Mouse (Mus musculus) adrenal gland, adult 18-20 months (tissue): ENCODE data around the gene Mtln. TPM values are rescaled to one million over a fixed set of nuclear protein-coding genes. Genes with fewer than 3 reads are reported as not detected.

Experiments
- DNase-seq, 2 experiments: peaks; one replicate each; pipeline ENCODE4 v3.0.0; 2021 to 2022; ENCODE audit warnings: low spot score in 2 of 2
- long read RNA-seq, 2 experiments: library from polyadenylated mRNA; stranded (forward); transcript quantifications; one replicate each; pipeline ENCODE4 v2.0.0; 2021
- total RNA-seq, 2 experiments: library from RNA; stranded (reverse); gene quantifications; 1 replicate in 1 of 2; 2 replicates in 1 of 2; pipeline ENCODE4 v1.2.3; 2021

The Mtln gene
- total RNA-seq: 100 to 1,000 TPM in 1 of 2 experiments, 10 to 100 TPM in 1; 75.4 to 115 TPM
- long read RNA-seq, experiment 1, transcript Mtln-201 (2 exons, 800 nt): major isoform, 19 of 19 reads
- long read RNA-seq, experiment 1, partial matches to known transcripts: 0 of 19 reads
- long read RNA-seq, experiment 1, other reads (novel, unspliced or antisense): 0 of 19 reads
- long read RNA-seq, experiment 2, transcript Mtln-201 (2 exons, 800 nt): major isoform, 75 of 78 reads
- long read RNA-seq, experiment 2, partial matches to known transcripts: 0 of 78 reads
- long read RNA-seq, experiment 2, other reads (novel, unspliced or antisense): 3 of 78 reads

DNA sequence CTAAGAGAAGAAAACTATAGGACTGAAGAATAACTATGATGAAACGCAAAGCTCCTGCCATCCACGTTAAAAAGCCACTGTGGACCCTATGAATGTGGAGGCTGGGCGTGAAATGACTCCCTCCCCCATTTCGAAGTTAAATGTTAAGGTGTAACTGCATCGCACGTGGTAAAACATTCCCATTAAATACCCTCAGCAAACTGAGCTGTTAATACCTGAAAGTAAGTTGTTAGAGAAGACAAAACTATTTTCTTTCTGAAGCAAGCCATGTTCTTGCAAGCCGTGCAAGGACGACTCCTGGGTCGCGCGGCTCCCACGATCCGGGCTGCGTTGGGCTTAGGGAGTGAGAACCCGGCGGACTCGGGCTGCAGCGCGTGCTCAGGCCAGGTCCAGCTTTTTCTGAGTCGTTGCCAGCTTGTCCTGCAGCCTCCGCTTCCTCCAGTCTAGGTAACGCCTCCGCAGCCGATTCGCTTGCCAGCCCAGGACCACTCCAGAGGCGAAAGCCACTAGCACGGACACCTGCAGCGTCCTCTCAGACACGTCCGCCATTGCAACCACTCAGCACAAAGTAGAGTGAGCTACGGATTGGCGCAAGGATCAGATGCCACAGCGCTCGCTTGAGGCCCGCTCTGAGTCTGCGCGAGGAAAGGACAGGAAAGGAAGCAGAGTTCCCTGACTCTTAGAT lies at the start of gene Mtln:
Gene Mtln, minus strand, starts transcription at position 570 of the 685 bp plus-strand sequence.
- DNase-seq: peak; percentile 78 to 87

DNA sequence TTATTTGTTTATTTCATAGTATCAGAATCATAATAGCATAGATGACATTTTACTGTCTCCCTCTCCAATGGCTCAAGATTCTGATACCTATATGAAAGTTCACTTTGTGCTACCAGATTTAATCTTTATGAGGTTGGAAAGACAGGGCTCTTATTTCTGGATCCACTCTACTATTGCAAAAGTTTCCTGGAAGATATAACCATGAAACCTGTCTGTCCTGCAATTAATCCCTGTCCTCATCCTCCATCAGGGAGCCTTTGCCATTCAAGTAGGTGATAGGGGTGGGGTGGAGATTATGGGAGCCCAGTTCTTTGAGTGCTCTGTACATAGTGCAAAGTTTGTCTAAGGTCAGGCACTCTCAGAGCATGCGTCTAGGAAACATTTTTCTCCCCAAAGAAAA lies 49.1 kb upstream of the Mtln start:
- no peak for DNase-seq

DNA sequence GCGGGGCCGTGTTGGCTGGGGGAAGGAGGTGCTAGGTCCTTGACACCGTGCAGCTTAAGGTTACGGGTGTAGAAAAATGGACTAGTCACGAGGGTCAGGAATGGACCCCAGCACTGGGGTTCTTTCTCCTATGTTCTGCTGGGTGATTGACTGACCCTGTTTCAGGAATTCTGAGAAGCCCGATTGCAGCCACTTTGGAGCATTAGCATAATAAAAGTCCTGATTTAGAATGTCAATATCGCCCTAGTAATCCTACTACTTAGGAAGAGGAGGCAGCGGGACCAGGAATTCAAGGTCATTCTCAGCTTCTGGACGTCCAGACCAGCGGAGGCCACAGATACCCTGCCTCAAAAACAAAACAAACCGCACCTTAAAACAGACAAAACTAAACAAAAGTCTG lies 47.1 kb upstream of the Mtln start:
- no peak for DNase-seq

DNA sequence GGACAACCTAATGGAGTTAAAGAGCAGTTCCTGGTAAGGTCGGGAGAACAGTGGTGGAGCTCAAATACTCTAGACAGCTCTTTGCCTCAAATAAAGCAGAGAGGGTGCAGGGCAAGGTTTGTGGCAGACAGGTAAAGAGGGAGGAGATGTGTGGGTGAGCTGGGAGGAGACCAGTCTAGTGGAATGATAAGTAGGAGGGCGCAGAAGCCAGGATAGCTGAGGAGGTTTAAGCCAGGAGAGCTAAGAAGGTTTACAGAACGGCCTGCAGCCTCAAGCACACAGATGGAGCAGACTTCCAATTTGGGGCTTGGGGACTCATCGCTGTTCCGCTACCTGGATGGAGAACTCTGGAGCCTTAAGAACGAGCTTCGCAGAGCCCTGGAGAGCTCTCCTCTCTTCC lies 46.3 kb upstream of the Mtln start, which contains the start of gene Acoxl:
Gene Acoxl, plus strand, starts transcription at position 301 of the 400 bp plus-strand sequence.
- DNase-seq: no peak

DNA sequence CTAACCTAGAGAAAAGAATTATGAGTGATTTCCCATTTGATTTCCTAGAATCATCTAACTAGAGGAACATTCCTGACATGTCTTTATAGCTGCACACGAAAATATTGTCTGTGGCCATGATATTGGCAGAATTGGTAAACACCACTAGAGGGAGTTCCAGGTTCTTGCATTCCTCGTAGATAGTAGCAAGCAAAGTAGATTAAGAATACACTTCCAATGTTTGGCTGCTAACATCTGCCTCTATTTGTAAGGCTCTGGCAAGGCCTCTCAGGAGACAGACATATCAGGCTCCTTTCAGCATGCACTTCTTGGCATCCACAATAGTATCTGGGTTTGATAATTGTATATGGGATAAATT lies 40.5 kb upstream of the Mtln start:
- DNase-seq: no peak

DNA sequence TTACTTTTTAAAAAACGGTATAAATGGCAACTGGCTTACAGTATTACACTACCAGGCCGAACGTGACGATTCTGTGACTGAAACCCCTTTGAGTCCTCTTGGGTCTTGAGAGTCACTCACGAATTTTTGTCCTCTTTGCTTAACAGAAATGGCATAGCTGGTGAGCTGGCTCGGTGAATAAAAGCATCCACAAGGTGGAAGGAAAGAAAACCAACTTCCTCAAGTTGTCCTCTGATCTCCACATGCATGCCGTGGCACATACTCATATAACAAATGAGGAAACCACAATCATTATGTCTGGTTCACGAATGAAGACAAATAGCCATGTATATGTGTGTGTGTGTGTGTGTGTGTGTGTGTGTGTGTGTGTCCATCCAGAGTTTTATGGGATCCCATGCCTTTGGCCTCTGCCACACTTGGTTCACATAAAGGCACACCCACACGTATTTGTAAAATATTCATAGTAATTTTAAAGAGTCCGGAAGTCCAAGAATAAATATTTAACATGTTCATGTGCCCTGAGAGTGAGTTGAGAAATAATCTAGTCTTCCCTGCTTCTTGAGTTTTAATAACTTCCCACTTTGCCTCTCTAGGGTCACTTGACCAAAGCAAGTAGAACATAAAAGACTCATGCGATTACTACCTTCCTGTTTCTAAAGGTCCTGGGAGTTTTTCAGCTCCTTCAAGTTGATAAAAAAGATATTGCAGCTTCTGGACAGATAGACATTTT lies 40.0 kb upstream of the Mtln start:
- DNase-seq: no peak

DNA sequence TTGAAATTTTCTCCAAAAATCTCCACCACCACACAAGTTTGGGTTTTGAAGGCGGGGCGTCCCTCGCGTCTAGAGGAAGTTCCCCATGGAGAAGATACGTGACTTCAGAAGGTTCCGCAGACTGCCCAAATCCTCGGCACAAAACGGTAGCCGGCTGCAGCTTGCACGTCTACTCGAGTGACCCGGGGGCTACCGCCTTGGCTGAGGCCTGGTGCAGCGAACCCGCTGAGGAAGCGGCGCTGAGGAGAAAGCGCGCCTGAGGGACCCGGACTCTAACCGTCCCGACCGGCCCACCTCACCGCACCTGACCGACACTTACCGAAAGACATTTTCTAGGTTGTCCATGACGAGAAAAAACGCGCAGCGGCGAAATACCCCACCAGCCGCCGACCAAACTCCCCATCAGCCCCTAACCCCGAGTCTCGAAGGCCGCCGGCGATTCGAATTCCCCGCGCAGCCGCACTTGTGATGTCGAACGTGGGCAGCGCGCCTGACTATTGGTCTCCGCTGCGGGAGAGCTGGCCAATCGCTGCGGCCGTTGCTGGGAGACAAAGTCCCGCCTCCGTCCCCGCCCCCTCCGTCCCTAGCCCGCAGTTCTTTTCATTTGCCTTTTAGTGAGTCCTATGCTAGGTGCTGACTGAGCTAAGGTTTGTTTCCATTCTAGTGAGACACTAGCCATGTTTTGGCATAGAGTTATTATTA lies 39.3 kb upstream of the Mtln start, which contains the start of gene Bub1:
Gene Bub1, minus strand, starts transcription at position 465 of the 702 bp plus-strand sequence.
- peak; percentile 87 to 91 for DNase-seq

DNA sequence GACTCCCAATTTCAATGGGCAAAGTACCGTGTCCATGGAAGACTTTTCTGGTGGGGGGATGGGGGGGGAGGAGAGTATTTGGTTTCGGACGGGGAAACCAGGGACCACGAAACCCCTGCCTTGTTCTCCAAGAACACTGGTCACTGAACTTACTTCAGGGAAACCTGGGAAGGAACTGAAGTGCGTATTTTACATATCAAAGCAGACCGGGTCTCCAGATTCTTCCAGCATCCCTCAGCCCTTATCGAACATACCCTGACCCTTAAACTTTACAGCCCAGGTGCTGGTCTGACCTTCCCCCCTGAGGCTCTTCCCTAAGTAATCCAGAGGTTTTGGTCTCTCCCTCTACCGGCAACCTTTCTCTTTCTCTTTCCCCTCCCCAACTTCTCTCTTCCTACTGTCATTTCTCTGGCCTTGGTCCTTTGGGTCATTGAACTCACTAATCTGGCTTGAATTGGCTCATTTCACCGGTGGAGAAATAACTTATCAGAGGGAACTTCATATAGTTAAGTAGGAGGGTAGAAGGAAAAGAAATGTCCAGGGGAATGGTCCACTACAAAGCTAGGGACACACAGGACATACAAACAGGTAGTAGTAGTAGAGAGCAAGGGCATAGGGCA lies 2.5 kb downstream of the Mtln start:
- DNase-seq: no peak

DNA sequence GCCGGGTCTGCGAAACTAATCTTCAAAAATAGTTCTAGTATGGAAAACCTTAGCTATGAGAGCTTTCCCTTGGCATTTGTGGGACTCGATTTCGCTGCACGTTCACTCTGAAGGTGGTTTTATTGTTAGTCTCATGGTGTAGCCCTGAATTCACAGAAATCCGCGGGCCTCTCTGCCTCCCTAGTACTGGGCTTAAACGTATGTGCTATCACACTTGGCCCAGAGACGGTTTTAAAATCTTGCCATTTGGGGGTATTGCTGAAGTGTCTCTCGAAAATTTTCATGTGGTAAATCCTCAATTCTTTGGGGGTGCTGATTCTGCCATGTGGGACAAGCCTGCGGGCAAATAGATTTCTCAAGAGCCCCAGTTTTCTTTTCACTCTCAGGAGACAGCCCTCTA lies 3.1 kb downstream of the Mtln start:
- no peak for DNase-seq

DNA sequence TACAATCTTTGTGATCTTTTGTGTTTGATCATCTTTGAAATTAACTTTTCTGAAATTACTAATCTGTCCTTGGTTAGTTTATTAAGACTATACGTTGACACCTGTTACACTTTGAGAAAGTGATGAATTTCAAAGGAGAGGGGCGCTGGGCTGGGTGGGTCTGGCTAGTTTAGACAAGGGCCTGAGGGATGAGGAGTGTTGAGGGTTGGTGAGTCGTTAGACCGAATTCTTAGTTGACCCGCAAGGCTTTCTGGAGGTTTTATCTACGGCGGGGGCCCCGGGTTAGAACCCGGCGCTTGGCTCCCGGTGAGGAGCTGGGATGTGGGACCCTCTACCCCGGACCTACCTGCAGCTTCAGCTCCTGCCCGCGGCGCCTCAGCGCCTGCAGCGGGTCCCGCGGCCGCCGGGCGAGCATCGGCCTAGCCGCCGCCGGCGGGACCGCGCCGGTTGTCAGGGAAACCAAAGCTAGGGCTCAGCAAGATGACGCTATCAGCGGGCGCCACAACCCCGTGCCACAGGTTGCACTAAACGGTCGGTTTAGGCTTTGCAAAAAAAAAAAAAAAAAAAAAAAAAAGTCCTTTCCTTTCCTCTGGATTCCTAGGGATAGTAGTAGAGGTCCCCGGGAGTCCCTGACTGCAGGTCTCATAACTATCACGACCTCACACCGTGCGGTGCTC lies 3.7 kb downstream of the Mtln start, which contains the start of gene Nphp1:
Gene Nphp1, minus strand, starts transcription at position 458 of the 677 bp plus-strand sequence.
- DNase-seq: peak; percentile 82 to 87

DNA sequence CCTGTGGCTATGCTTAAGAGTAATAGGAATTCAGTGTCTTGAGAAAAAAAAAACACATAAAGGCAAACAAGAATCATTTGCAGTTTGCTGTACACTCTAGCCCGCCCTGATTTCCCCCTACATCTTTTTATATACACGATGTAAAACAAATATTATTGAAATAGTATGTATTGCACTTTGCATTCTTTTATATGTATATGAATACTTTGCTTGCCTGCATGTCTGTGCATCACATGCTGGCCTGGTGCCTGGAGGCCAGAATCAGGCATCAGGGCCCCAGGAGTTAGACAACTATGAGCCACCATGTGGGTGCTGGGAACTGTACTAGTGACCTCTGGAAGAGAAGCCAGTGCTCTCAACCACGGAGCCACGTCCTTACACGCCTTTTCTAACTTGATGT lies 5.1 kb downstream of the Mtln start:
- DNase-seq: no peak

DNA sequence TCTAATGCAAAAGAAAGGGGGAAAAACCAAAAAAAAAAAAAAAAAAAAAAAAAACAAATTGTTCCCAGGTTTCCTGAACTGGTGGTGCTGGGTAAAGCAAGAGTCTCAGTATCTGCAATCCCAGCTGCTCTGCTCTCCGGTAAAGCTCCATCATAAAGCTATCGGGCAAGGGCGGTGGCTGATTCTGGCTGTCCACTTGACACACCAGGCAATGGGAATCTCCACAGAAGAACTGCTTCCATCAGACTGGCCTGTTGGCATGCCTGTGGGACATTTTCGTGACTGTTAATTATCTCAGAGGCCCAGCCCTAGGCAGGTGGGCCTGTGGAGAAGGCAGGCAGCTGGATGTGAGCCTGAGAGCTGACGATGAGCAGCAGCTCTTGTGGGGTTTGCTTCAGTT lies 13.8 kb downstream of the Mtln start:
- DNase-seq: no peak

DNA sequence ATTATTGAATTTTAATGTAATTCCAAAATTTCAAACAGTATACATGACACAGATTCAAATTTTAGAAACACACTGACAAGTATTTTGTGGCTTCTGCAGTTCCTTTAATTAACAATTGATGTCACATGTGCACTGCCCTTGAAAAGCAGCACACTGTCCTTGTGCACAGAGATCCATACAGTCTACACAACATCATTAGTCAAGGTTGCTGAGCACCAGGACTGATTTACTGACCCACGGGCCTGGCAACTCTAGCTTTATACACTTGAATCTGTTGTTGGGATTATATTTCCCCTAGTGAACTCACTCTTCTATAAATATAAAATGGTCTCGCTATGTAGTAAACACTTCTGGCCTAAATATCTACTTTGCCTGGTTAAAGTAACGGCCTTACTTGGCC lies 17.3 kb downstream of the Mtln start:
- no peak for DNase-seq

DNA sequence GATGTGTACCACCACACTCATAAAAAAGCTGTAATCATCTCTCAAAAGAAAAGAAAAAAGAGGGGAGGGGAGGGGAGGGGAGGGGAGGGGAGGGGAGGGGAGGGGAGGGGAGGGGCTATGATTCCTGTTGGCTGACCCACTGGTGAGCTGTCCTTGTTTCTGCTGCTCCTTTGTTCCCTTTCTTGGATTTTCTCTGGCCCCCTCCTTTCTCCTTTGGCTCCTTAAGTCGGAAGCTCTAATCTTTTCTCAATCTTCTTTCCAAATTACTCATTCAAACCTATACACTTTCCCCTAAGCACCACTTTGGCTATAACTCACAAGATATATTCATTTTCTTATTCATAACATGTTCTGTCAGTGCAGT lies 17.7 kb downstream of the Mtln start:
- no peak for DNase-seq

DNA sequence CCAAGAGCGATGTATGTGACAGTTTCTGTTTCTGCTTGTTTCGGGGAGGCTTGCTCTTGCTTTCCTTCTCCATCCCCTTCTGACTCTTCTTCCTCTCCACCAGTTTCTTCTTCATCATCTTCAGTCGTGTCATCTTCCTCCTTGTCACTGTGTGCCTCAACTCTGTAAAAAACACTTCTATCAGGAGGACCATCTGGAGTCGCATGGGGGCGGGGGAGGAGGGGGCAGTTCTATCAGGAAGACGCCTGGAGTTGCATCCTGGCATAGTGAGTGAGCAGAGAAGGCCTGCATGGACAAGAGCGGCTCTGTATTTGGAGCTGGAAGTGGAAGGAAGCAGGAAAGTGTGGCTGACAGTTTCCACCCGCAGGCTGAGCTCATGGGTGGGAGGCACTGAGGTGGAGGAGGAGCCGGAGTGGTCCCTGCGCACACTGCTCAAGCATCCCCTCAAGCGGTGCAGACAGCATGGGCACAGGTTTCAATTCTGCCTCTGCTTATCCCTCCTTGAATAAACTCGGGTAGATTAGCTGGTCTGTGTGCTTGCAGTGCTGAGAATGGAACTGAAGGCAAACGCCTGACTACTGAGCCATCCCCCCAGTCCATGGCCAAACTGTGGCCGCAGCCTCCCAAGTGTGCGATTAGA lies 18.2 kb downstream of the Mtln start:
- DNase-seq: no peak

DNA sequence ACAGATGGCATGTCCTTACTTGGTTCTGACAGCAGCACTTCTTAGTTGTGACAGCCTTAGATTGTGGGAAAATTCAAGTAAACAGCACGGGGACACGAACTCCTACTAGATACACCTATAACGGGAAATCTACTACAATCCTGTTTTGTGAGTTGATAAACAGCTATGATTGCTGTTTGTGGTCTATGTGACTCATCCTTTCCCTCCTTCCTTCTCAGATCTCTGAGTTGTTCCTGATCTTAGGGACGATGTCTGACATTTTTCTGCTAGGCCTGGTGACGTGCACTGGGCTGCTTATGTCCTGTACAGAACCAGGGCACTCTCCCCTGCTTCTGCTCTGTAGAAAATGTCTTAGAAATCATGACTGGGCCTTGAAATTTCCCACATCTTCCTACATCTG lies 30.7 kb downstream of the Mtln start:
- DNase-seq: no peak

DNA sequence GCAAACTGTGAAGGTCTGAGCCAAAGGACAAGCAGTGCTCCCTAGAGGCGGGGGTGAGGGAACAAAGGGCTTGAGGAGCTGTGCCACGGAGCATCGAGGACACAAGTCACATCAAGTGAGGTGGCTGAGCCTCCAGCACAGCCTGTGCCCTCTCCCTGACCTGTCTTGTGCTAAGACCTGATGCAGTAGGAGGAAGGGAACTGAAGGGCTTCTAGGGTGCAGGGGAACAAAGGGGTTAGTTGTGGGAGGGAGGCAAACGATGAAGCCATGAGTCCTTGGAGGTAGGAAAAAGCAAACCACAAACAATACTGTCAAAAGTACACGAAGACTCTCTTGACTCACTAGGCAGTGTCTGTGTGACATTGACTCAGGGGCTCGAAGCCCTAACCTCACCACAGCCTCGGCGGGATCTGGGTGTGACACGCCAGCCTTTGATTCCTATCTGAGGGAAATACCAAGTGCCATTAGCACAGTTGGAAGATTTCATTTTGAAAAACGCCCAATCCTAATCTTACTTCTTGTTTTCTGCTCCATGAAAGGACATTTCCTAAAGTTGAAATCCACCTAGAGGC lies 31.8 kb downstream of the Mtln start:
- DNase-seq: no peak

DNA sequence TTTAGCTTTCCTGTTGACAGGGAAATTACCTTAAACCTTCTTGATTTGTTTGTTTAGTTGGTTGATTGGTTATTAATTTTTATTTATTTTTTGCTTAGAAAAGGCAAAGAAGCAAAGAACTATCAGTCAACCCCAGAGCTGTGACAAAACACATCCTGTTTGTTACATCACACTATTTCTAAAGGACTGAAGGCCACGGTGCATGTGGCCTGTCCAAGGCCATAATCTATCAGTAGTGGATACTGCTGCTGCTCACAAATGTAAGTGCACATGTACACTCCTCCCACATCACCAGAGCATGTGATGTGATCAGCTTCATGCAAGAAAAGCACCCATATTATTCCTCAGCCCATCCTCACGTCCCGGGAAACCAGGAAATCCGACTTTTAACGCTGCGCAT lies 32.3 kb downstream of the Mtln start:
- DNase-seq: no peak

DNA sequence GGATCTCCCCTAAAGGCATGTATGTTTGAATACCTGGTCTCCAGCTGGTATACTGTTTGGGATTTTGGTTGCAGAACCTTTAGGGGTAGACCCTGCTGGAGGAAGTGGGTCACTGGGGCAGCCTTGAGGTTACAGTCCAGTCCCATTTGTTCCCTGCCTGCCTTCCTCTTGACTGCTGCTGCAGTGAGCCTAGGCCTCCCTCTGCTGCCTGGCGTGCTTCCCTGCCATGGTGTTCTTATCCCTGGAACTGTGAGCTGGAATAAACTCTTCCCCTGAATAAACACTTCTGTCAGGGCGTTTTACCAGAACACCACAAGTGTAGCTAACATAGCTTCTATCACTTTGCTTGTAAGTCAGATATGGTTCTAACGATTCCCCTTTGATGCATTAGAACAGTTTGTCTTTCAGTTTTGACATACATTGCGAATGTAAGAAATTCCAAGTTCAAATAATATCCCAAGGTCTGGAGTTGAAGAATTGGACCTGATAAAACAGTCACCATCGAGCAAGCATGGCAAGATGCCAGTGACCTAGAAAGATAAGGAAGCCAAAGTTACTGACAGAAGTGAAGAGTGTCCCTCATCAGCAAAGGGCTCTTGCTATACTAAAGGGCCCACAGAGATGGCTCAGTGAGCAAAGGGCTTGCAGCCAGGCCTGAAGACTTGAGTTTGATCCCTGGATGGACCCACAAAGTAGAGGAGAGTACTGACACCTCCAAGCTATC lies 33.0 kb downstream of the Mtln start:
- DNase-seq: peak in 1 of 2 experiments; percentile 61
